Mouse (Mus musculus) spleen, postnatal 10 days (tissue): ENCODE measurements around the gene Bin2.
"Not testable (repeated sequence)": the region's sequence is repeated elsewhere in the genome, so short reads cannot be mapped to it uniquely, and the experiment has no call there.

ENCODE experiments used
- DNase-seq, 2 experiments: peaks; one replicate each; pipeline ENCODE4 v3.0.0; 2021 to 2022; ENCODE audit warnings: low spot score in 2 of 2

The Bin2 gene

DNA sequence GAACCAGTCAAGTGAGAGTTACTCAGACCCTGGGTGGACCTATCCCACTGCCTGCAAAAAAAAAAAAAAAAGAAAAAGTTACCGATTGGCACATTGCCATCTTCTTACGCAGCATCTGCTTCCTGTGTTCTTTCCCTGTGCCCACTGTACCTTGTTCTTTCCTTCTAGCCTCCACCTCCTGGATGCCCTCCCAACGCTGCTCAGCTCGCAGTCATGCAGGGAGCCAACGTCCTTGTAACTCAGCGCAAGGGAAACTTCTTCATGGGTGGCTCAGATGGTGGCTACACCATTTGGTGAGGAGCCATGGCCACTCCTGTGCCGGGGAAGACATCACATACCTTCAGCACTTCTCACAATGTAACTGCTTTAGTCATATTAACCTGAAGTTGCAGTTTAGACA lies 50.2 kb downstream of the Bin2 start:
- no peak for DNase-seq

GRCm38 (mm10) chr15:100616221-100616620 lies 53.1 kb downstream of the Bin2 start:
- no peak for DNase-seq

- DNase-seq = peak; percentile 83 to 92
Measured at GRCm38 (mm10) chr15:100615825-100616220, 53.5 kb downstream of the Bin2 start.

DNA sequence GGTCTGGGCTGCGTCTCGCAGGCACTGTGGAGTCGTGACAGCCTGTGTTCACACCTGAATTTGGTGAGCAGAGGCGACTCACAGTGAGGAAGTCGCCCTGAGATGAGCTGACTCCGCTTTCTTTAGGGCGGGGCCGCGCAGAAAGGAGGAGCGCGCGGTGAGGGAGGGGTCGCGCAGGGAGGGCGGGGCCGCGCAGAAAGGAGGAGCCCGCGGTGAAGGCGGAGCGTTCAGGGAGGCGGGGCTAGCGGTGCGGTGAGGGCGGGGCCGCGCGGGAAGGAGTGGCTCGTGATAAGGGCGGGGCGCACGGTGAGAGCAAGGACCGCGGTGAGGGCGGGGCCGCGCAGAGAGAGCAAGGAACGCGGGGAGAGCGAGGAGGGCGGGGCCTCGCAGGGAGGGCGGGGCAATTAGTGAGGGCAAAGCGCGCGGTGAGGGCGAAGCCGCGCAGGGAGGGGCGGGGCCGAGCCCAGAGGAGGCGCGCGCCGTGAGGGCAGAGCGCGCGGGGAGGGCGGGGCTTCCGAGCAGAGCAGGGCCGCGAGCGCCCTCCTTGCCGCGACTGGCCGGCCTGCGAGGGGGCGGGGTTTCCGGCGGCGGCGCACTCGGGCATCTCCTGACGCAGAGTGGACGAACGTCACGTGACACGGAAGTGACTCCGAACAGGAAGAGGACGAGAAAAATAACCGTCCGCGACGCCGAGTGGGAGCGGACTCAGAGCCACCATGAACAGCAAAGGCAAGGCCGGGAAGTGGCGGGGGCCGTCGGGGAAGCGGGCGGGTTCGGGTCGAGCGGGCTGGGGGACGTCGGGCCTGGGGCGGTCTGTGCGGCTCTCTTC lies 54.1 kb downstream of the Bin2 start, which contains the start of gene Dazap2:
Dazap2 (plus strand) TSS at position 354 of the 829 bp plus-strand sequence.
- peak; percentile 99 to 100 for DNase-seq

GRCm38 (mm10) chr15:100614218-100614995 lies 54.9 kb downstream of the Bin2 start:
- DNase-seq = no peak

GRCm38 (mm10) chr15:100613584-100613983 lies 55.8 kb downstream of the Bin2 start:
- DNase-seq = peak; percentile 68 to 80

- peak in 1 of 2 experiments; percentile 72 for DNase-seq
Measured at GRCm38 (mm10) chr15:100612432-100612831, 56.9 kb downstream of the Bin2 start.

DNA sequence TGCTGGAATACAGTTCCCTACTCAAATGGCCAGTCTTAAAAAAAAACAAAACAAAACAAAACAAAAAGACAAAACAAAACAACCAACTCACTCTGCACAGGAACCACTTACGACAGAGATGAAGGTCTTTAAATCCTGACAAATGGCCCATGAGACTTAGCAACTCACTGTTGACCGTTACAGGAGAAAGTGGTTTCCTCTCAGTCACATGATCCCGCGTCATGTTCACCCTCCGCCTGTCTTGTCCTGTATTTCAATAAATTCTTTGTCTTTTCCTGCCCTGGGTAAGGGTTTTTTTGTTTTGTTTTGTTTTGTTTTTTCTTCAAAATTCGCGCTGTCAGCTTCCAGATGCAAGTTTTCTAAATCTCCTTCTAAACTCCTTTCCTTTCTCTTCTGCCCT lies 57.4 kb downstream of the Bin2 start:
- no peak for DNase-seq

GRCm38 (mm10) chr15:100606677-100607076 lies 62.7 kb downstream of the Bin2 start:
- DNase-seq = not testable (repeated sequence)

- DNase-seq = no peak
Measured at GRCm38 (mm10) chr15:100601669-100602068, 67.7 kb downstream of the Bin2 start.

- DNase-seq = no peak
Measured at GRCm38 (mm10) chr15:100600696-100601272, 68.6 kb downstream of the Bin2 start.

DNA sequence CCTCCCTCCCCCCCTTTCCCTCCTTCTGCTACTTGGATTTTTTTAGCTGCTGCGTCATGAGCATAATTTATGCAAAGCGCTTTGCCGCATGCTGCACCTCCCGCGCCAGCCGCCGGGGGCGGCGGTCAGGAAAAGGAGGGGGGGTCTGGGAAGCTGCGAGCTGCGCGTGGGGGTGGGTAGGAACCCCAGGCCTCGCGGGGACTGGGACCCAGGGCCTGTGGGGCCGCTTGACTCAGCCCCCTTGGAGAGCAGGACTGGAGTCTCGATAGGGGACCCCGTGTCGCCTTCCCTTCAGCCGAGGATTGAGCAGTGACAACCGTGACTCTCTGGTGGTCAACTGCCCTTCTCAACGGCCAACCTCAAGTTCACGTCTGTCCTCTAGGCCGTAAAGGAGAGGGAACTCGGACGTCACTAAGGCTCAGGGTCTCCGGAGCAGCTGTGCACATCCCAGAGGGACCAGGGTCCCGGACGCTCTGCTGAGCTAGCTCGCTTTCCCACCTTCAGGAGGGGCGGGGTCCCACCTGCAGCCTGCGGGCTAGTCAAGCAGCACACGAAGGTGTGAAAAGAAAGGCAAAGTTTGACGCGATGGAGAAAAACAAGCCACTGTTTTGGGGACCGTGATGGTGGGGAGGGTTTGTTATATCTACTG lies 69.2 kb downstream of the Bin2 start:
- DNase-seq = peak; percentile 25 to 73

DNA sequence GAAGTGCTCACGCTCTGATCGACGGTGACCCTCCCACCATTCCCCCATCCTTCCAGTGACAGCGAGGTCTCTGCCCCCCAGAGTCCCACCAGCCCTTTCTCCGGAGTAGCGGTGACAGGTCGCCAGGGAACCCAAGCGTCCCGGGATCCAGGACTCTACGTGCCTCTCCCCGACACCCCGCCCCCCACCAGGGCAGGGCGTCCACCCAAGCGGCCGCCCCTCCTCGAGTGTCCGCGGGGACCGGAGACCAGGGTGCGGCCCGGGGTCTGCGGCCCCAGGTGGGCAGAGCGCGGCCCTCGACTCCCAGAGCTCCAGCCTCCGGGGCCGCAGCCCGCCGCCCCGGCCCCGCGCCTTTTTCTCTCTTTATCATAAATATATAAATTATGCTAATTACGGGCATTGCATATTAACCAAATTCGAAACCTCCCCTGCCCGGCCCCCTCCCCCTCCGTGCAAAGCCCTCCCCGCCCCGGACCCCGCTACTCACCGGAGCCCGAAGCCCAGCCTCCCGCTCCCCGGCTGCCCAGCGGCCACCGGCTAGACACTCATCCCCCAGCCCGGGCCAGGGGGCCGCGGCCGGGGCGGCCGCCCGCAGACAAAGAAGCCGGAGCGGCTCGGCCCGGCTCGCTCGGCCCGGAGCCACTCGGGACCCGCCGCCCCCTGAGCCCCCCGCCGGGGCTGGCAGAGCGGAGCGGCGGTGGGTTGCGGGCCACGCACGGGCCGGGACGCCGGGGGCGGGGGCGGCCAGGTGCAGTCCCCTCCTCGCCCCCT lies 69.9 kb downstream of the Bin2 start, which contains the start of gene Pou6f1:
Pou6f1 (minus strand) TSS at position 709 of the 771 bp plus-strand sequence.
- peak in 1 of 2 experiments; percentile 45 for DNase-seq

DNA sequence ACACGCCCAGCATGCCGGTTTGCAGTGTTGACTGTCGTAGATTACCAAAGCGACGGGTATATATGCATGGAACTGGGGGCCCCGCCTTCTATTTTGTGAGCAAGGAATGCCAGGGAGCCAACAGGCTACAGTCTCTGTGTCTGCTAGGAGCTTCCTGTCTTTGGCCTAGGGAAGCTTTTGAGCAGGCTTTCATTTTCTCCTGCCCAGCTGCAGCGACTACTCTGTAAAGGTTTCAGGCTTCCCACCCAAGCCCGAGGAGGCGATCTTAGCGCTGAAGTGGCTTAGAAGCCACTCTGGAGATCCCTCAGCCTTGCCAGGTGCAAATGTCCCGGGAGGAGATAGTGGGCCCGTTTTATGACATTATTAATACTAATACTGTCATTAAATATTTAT lies 70.5 kb downstream of the Bin2 start:
- peak in 1 of 2 experiments; percentile 23 for DNase-seq

DNA sequence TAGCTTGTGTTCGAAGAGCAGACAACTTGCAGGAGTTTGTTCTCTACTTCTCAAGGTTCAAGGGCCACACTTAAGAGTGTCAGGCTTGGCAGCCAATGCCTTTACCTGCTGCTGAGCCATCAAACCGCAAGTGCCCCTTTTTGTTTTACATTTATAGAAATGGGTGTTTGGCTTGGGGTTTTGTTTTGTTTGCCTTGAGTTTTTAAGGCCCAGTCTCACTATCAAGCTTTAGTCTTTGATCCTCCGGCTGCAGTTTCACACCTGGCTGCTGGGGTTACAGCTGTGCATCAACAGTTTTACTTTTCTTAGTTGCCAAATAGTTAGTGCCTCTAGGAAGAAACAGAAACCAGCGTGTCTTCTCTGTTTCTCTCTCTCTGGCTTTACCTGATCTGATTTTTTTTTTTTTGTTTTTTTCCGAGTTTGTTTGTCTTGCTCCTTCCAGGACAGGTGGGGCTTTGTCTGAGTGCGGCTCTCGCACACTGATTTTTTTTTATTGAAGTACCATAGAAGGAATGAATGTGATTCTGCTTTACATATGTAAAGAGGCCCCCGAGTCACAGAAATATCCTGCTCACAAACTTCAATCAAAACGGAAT lies 71.0 kb downstream of the Bin2 start:
- no peak for DNase-seq

GRCm38 (mm10) chr15:100592817-100593216 lies 76.5 kb downstream of the Bin2 start:
- DNase-seq = no peak
